Mouse (Mus musculus) MEL (cell line): ENCODE results near the gene Socs4. TPM values are rescaled to one million over a fixed set of nuclear protein-coding genes. Genes with fewer than 3 reads are reported as not detected.

Experiments used
- DNase-seq: peaks from one replicate; pipeline ENCODE4 v3.0.0; 2011; ENCODE audit warnings: low read depth, low spot score
- H3K27ac ChIP-seq: 2 replicates; pipeline ENCODE4 v1.5.1; 2012; ENCODE audit warnings: low read depth, mild to moderate bottlenecking, control low read depth, low read length, moderate library complexity; ENCODE audit not compliant: control insufficient read depth
- H3K27me3 ChIP-seq, 2 experiments: fragments of 150-350 bp in 1 of 2; sonication (generic) in 1 of 2; 2 replicates each; pipeline ENCODE4 v1.6.1; 2012; ENCODE audit warnings: low read length in 2 of 2, mild to moderate bottlenecking in 2 of 2, improper control_type of control experiment in 1 of 2, moderate library complexity in 1 of 2; ENCODE audit not compliant: insufficient read depth in 2 of 2, control insufficient read depth in 1 of 2
- H3K36me3 ChIP-seq, 2 experiments: 2 replicates each; pipeline ENCODE4 v1.6.1; 2012 to 2014; ENCODE audit warnings: low read length in 2 of 2, improper control_type of control experiment in 1 of 2, inconsistent platforms in 1 of 2, mild to moderate bottlenecking in 1 of 2; ENCODE audit not compliant: insufficient read depth in 2 of 2, control insufficient read depth in 1 of 2
- H3K4me1 ChIP-seq, 2 experiments: fragments of 150-350 bp in 1 of 2; sonication (generic) in 1 of 2; 2 replicates each; pipeline ENCODE4 v1.6.1; 2012; ENCODE audit warnings: low read length in 2 of 2, improper control_type of control experiment in 1 of 2, mild to moderate bottlenecking in 1 of 2; ENCODE audit not compliant: insufficient read depth in 2 of 2, control insufficient read depth in 1 of 2
- H3K4me3 ChIP-seq, 2 experiments: fragments of 150-350 bp in 1 of 2; sonication (generic) in 1 of 2; 2 replicates each; pipeline ENCODE4 v1.5.1; 2012; ENCODE audit warnings: low read depth in 2 of 2, low read length in 2 of 2, mild to moderate bottlenecking in 2 of 2, moderate library complexity in 2 of 2, control low read depth in 1 of 2, improper control_type of control experiment in 1 of 2; ENCODE audit not compliant: control insufficient read depth in 1 of 2, insufficient read depth in 1 of 2
- H3K79me2 ChIP-seq: 2 replicates; pipeline ENCODE4 v1.6.1; 2012; ENCODE audit warnings: mild to moderate bottlenecking, low read length, moderate library complexity; ENCODE audit not compliant: control insufficient read depth, poor library complexity, insufficient read depth
- H3K9ac ChIP-seq: 2 replicates; pipeline ENCODE4 v1.6.1; 2012; ENCODE audit warnings: low read depth, mild to moderate bottlenecking, control low read depth, low read length, moderate library complexity; ENCODE audit not compliant: control insufficient read depth, poor library complexity, severe bottlenecking
- H3K9me3 ChIP-seq: fragments of 150-350 bp; sonication (generic); replicated peaks from 2 replicates; pipeline ENCODE4 v1.6.1; 2012; ENCODE audit warnings: mild to moderate bottlenecking, low read length, improper control_type of control experiment, moderate library complexity; ENCODE audit not compliant: insufficient read depth
- BHLHE40 ChIP-seq: IDR thresholded peaks from 2 replicates; pipeline ENCODE4 v1.6.1; 2012; ENCODE audit warnings: low read depth, mild to moderate bottlenecking, inconsistent platforms, low read length, improper control_type of control experiment, borderline replicate concordance
- CHD2 ChIP-seq: IDR thresholded peaks from 2 replicates; pipeline ENCODE4 v1.6.1; 2011; ENCODE audit warnings: low read length, improper control_type of control experiment
- CTCF ChIP-seq, 3 experiments: IDR thresholded peaks in 2 of 3; conservative IDR thresholded peaks in 1 of 3; 2 replicates each; pipeline ENCODE4 v1.5.1; 2011 to 2012; ENCODE audit warnings: low read length in 3 of 3, low read depth in 2 of 3, mild to moderate bottlenecking in 2 of 3, improper control_type of control experiment in 1 of 3, inconsistent platforms in 1 of 3, mixed read lengths in 1 of 3, moderate library complexity in 1 of 3; ENCODE audit not compliant: control insufficient read depth in 1 of 3, insufficient read depth in 1 of 3, poor library complexity in 1 of 3, severe bottlenecking in 1 of 3
- E2F4 ChIP-seq: IDR thresholded peaks from 2 replicates; pipeline ENCODE4 v1.6.1; 2011; ENCODE audit warnings: low read depth, low read length, improper control_type of control experiment, borderline replicate concordance
- ELF1 ChIP-seq: IDR thresholded peaks from 2 replicates; pipeline ENCODE4 v1.6.1; 2014; ENCODE audit warnings: low read depth, mild to moderate bottlenecking, inconsistent platforms, low read length, improper control_type of control experiment, moderate library complexity
- EP300 ChIP-seq, 2 experiments: IDR thresholded peaks; 2 replicates each; pipeline ENCODE4 v1.6.1; 2011; ENCODE audit warnings: improper control_type of control experiment in 2 of 2, low read length in 2 of 2, low read depth in 1 of 2, mild to moderate bottlenecking in 1 of 2
- ETS1 ChIP-seq: IDR thresholded peaks from 2 replicates; pipeline ENCODE4 v1.6.1; 2012; ENCODE audit warnings: low read depth, mild to moderate bottlenecking, inconsistent platforms, low read length, improper control_type of control experiment, moderate library complexity
- GABPA ChIP-seq: IDR thresholded peaks from 2 replicates; pipeline ENCODE4 v1.6.1; 2012; ENCODE audit warnings: low read depth, mild to moderate bottlenecking, inconsistent platforms, low read length, improper control_type of control experiment, moderate library complexity
- GATA1 ChIP-seq: IDR thresholded peaks from 2 replicates; pipeline ENCODE4 v1.6.1; 2011; ENCODE audit warnings: low read depth, low read length, improper control_type of control experiment
- HCFC1 ChIP-seq: IDR thresholded peaks from 2 replicates; pipeline ENCODE4 v1.6.1; 2012; ENCODE audit warnings: low read depth, mild to moderate bottlenecking, inconsistent platforms, low read length, improper control_type of control experiment, moderate library complexity
- JUND ChIP-seq: IDR thresholded peaks from 2 replicates; pipeline ENCODE4 v1.6.1; 2011; ENCODE audit warnings: low read depth, mild to moderate bottlenecking, improper control_type of control experiment, low read length
- KAT2A ChIP-seq: conservative IDR thresholded peaks from 2 replicates; pipeline ENCODE4 v1.6.1; 2012; ENCODE audit warnings: low read depth, low read length, improper control_type of control experiment, inconsistent platforms
- MAFK ChIP-seq: IDR thresholded peaks from 2 replicates; pipeline ENCODE4 v1.6.1; 2011; ENCODE audit warnings: low read depth, mild to moderate bottlenecking, low read length, improper control_type of control experiment, borderline replicate concordance
- MAX ChIP-seq: IDR thresholded peaks from 2 replicates; pipeline ENCODE4 v1.6.1; 2011; ENCODE audit warnings: low read length, improper control_type of control experiment
- MAZ ChIP-seq: IDR thresholded peaks from 2 replicates; pipeline ENCODE4 v1.6.1; 2012; ENCODE audit warnings: low read depth, mild to moderate bottlenecking, inconsistent platforms, low read length, improper control_type of control experiment
- MEF2A ChIP-seq: IDR thresholded peaks from 2 replicates; pipeline ENCODE4 v1.6.1; 2014; ENCODE audit warnings: low read depth, mild to moderate bottlenecking, inconsistent platforms, low read length, improper control_type of control experiment; ENCODE audit not compliant: poor library complexity, insufficient replicate concordance, severe bottlenecking; ENCODE audit errors: extremely low read depth
- MXI1 ChIP-seq: IDR thresholded peaks from 2 replicates; pipeline ENCODE4 v1.6.1; 2011; ENCODE audit warnings: mild to moderate bottlenecking, low read depth, low read length, improper control_type of control experiment
- MYB ChIP-seq: IDR thresholded peaks from 2 replicates; pipeline ENCODE4 v1.6.1; 2011; ENCODE audit warnings: mild to moderate bottlenecking, low read depth, low read length, improper control_type of control experiment
- MYC ChIP-seq: IDR thresholded peaks from 2 replicates; pipeline ENCODE4 v1.6.1; 2011; ENCODE audit warnings: low read depth, mild to moderate bottlenecking, low read length, improper control_type of control experiment, moderate library complexity
- NELFE ChIP-seq: IDR thresholded peaks from 2 replicates; pipeline ENCODE4 v1.6.1; 2011; ENCODE audit warnings: low read depth, low read length, improper control_type of control experiment
- NRF1 ChIP-seq: IDR thresholded peaks from 2 replicates; pipeline ENCODE4 v1.6.1; 2014; ENCODE audit warnings: low read depth, mild to moderate bottlenecking, inconsistent platforms, low read length, improper control_type of control experiment, moderate library complexity; ENCODE audit not compliant: poor library complexity, insufficient read depth, severe bottlenecking
- POLR2A ChIP-seq, 2 experiments: IDR thresholded peaks; 2 replicates each; pipeline ENCODE4 v1.6.1; 2011 to 2012; ENCODE audit warnings: low read length in 2 of 2, mild to moderate bottlenecking in 2 of 2, control low read depth in 1 of 2, improper control_type of control experiment in 1 of 2, low read depth in 1 of 2, moderate library complexity in 1 of 2; ENCODE audit not compliant: control insufficient read depth in 1 of 2, insufficient read depth in 1 of 2, poor library complexity in 1 of 2
- POLR2AphosphoS2 ChIP-seq: IDR thresholded peaks from 2 replicates; pipeline ENCODE4 v1.6.1; 2011; ENCODE audit warnings: low read length, improper control_type of control experiment
- POLR2AphosphoS5 ChIP-seq: IDR thresholded peaks from 2 replicates; pipeline ENCODE4 v1.6.1; 2012; ENCODE audit warnings: low read depth, borderline replicate concordance, mild to moderate bottlenecking, inconsistent platforms, low read length, moderate library complexity, mixed read lengths
- RAD21 ChIP-seq: IDR thresholded peaks from 2 replicates; pipeline ENCODE4 v1.6.1; 2011; ENCODE audit warnings: mild to moderate bottlenecking, low read depth, low read length, improper control_type of control experiment
- RCOR1 ChIP-seq: IDR thresholded peaks from 2 replicates; pipeline ENCODE4 v1.6.1; 2012; ENCODE audit warnings: low read depth, mild to moderate bottlenecking, inconsistent platforms, low read length, improper control_type of control experiment
- SIN3A ChIP-seq: IDR thresholded peaks from 2 replicates; pipeline ENCODE4 v1.6.1; 2012; ENCODE audit warnings: low read length, improper control_type of control experiment, inconsistent platforms
- SMC3 ChIP-seq: IDR thresholded peaks from 2 replicates; pipeline ENCODE4 v1.6.1; 2011; ENCODE audit warnings: low read depth, low read length, improper control_type of control experiment
- TAL1 ChIP-seq: IDR thresholded peaks from 2 replicates; pipeline ENCODE4 v1.6.1; 2012; ENCODE audit warnings: mild to moderate bottlenecking, inconsistent platforms, low read length, moderate library complexity, mixed read lengths
- TBP ChIP-seq: IDR thresholded peaks from 2 replicates; pipeline ENCODE4 v1.8.0; 2011; ENCODE audit warnings: low read depth, low read length, improper control_type of control experiment
- TCF12 ChIP-seq: IDR thresholded peaks from 2 replicates; pipeline ENCODE4 v1.6.1; 2014; ENCODE audit warnings: low read depth, mild to moderate bottlenecking, inconsistent platforms, low read length, improper control_type of control experiment, moderate library complexity
- UBTF ChIP-seq: IDR thresholded peaks from 2 replicates; pipeline ENCODE4 v1.6.1; 2012; ENCODE audit warnings: low read depth, mild to moderate bottlenecking, inconsistent platforms, low read length, improper control_type of control experiment, moderate library complexity, borderline replicate concordance; ENCODE audit not compliant: insufficient read depth
- USF1 ChIP-seq: IDR thresholded peaks from 2 replicates; pipeline ENCODE4 v1.6.1; 2014; ENCODE audit warnings: low read depth, mild to moderate bottlenecking, inconsistent platforms, low read length, improper control_type of control experiment, moderate library complexity
- USF2 ChIP-seq, 2 experiments: IDR thresholded peaks; 2 replicates each; pipeline ENCODE4 v1.6.1; 2011 to 2012; ENCODE audit warnings: improper control_type of control experiment in 2 of 2, low read length in 2 of 2, borderline replicate concordance in 1 of 2, inconsistent platforms in 1 of 2, low read depth in 1 of 2, mild to moderate bottlenecking in 1 of 2; ENCODE audit not compliant: insufficient read depth in 1 of 2
- ZC3H11A ChIP-seq: IDR thresholded peaks from 2 replicates; pipeline ENCODE4 v1.6.1; 2012; ENCODE audit warnings: low read depth, mild to moderate bottlenecking, inconsistent platforms, low read length, improper control_type of control experiment
- ZKSCAN1 ChIP-seq: IDR thresholded peaks from 2 replicates; pipeline ENCODE4 v1.6.1; 2012; ENCODE audit warnings: low read depth, mild to moderate bottlenecking, inconsistent platforms, low read length, improper control_type of control experiment, moderate library complexity
- ZMIZ1 ChIP-seq: IDR thresholded peaks from 2 replicates; pipeline ENCODE4 v1.6.1; 2012; ENCODE audit warnings: low read depth, mild to moderate bottlenecking, inconsistent platforms, low read length, improper control_type of control experiment, moderate library complexity
- ZNF384 ChIP-seq: IDR thresholded peaks from 2 replicates; pipeline ENCODE4 v1.6.1; 2012; ENCODE audit warnings: low read depth, mild to moderate bottlenecking, inconsistent platforms, low read length, improper control_type of control experiment
- polyA plus RNA-seq, 2 experiments: library from polyadenylated mRNA; stranded (reverse) in 1 of 2; unstranded in 1 of 2; fragments of >175 nt in 1 of 2; fragments of >200 nt in 1 of 2; gene quantifications; 2 replicates each; pipeline versions ENCODE4 v1.2.1 to v1.2.4; 2012; ENCODE audit warnings: low replicate concordance in 2 of 2, low read depth in 1 of 2; ENCODE audit not compliant: insufficient read length in 2 of 2, insufficient read depth in 1 of 2, missing spikeins in 1 of 2
- total RNA-seq: library from RNA; depleted of rRNA; stranded (reverse); fragments of 300-350 nt; gene quantifications from 2 replicates; pipeline ENCODE4 v1.2.3, GENCODE M21; 2012

Gene Socs4
- total and polyA plus RNA-seq, 3 experiments = 8.8 to 21.0 (median 13.9) TPM

- H3K9ac ChIP-seq = no peak overlapping the region
- no peak overlapping the region; a peak in 1 of 4 replicates for H3K4me3 ChIP-seq
- peaks cover 0 to 35% of the 10 kb centered on the region in 2 experiments; a peak in 3 of 4 replicates for H3K36me3 ChIP-seq
- peaks cover 43% of the 10 kb centered on the region for H3K79me2 ChIP-seq
- peaks cover 10 to 22% of the 10 kb centered on the region in 2 experiments for H3K4me1 ChIP-seq
- H3K27ac ChIP-seq = no peak overlapping the region
- no peaks in the 10 kb centered on the region for H3K27me3 ChIP-seq
- H3K9me3 ChIP-seq = no peaks in the 10 kb centered on the region
- DNase-seq = peak; percentile 62
- TF ChIP-seq BHLHE40 = no peak
- no peak for TF ChIP-seq MYC
- peak; percentile 65 for TF ChIP-seq ETS1
- TF ChIP-seq USF2 (IDR thresholded peaks at IDR 0.05; ENCODE audit: borderline replicate concordance in 1 of 2, insufficient read depth in 1 of 2, low read depth in 1 of 2, low read length in 2 of 2) = no peak
- no peak for TF ChIP-seq USF1
- TF ChIP-seq ZNF384 = peak; percentile 51; the same call in 1 of the 2 replicates
- no peak for TF ChIP-seq ZC3H11A
- no peak for TF ChIP-seq TBP
- no peak for TF ChIP-seq ZKSCAN1
- TF ChIP-seq CTCF (IDR thresholded peaks at IDR 0.05 in 2 of 3, conservative IDR thresholded peaks at IDR 0.05 in 1 of 3; ENCODE audit: control insufficient read depth in 1 of 3, insufficient read depth in 1 of 3, low read depth in 2 of 3, low read length in 3 of 3, poor library complexity in 1 of 3, severe bottlenecking in 1 of 3) = no peak
- TF ChIP-seq MEF2A = no peak
- peak; percentile 46; the same call in 1 of the 2 replicates for TF ChIP-seq MXI1
- TF ChIP-seq KAT2A = no peak
- no peak for TF ChIP-seq SMC3
- TF ChIP-seq POLR2AphosphoS2 = no peak
- TF ChIP-seq POLR2A (IDR thresholded peaks at IDR 0.05; ENCODE audit: control insufficient read depth in 1 of 2, insufficient read depth in 1 of 2, low read depth in 1 of 2, low read length in 2 of 2, poor library complexity in 1 of 2) = no peak
- no peak for TF ChIP-seq POLR2AphosphoS5
- TF ChIP-seq GABPA = no peak
- no peak for TF ChIP-seq CHD2
- peak; percentile 81 to 83 for TF ChIP-seq EP300 (IDR thresholded peaks at IDR 0.05; ENCODE audit: low read depth in 1 of 2, low read length in 2 of 2)
- TF ChIP-seq MYB = no peak
- TF ChIP-seq ZMIZ1 = no peak
- no peak for TF ChIP-seq HCFC1
- TF ChIP-seq MAFK = peak; percentile 81; the same call in 1 of the 2 replicates
- TF ChIP-seq NRF1 = no peak
- TF ChIP-seq ELF1 = no peak
- TF ChIP-seq MAX = no peak
- peak; percentile 69; the same call in 1 of the 2 replicates for TF ChIP-seq SIN3A
- TF ChIP-seq E2F4 = no peak
- TF ChIP-seq UBTF = no peak
- TF ChIP-seq RAD21 = no peak
- peak; percentile 93 for TF ChIP-seq RCOR1
- no peak for TF ChIP-seq JUND
- TF ChIP-seq MAZ = no peak
- TF ChIP-seq NELFE = no peak
- peak; percentile 27 for TF ChIP-seq TAL1
- TF ChIP-seq GATA1 = peak; percentile 74
- TF ChIP-seq TCF12 = 0 out of 2 replicates have a peak, but pooled peaks have one; percentile 54
These were observed 6.8 kb downstream of the Socs4 start for GRCm38 (mm10) chr14:47283568-47283967.
